Mouse (Mus musculus): ENCODE data around the gene Peg10.
"Not testable (repeated sequence)": the region's sequence is repeated elsewhere in the genome, so short reads cannot be mapped to it uniquely, and the experiment has no call there.

Peg10 gene

DNA sequence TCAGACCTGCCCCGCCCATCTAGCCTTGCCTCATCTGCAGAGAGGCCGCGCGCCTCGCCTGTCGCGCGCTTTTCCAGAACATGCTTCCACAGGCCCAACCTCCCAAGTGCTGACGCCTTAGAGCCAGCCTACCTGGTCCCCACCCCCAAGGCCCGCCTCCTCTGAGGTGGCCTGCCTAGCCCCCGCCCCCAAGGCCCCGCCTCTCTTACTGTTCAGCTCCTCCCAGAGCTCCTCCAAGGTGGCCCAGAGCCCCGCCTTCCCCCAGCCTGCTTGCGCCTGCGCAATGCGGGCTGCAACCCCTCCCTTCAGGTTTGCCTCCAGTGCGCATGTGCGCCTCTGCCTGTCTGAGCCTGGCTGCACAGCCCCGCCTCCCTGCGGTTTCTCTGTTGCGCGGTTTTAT lies 2.0 kb downstream of the Peg10 start:
- peak; percentile 97 for DNase-seq

DNA sequence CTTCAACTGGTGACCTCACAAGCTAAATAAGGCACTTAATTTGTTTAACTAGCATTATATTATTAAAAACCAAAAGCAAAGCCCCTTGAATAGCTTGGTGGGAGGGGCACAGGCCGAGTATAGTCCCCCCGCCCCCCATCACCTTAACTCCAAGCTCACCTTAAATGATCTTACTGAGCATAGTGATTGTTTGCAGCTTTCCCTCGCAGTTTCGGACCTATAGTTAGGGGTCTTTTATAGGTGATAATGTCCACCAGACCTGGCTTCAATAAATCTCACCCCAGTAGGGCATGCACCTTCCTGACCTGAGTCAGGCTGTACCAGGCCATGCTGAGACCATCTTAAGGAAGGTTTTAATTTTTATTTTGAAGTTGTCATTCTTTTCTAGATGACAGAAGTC lies 4.2 kb downstream of the Peg10 start:
- DNase-seq, result no peak

GRCm38 (mm10) chr6:4754286-4754685 lies 7.2 kb downstream of the Peg10 start:
- no peak for DNase-seq

GRCm38 (mm10) chr6:4754886-4755285 lies 7.8 kb downstream of the Peg10 start:
- DNase-seq, result no peak

DNA sequence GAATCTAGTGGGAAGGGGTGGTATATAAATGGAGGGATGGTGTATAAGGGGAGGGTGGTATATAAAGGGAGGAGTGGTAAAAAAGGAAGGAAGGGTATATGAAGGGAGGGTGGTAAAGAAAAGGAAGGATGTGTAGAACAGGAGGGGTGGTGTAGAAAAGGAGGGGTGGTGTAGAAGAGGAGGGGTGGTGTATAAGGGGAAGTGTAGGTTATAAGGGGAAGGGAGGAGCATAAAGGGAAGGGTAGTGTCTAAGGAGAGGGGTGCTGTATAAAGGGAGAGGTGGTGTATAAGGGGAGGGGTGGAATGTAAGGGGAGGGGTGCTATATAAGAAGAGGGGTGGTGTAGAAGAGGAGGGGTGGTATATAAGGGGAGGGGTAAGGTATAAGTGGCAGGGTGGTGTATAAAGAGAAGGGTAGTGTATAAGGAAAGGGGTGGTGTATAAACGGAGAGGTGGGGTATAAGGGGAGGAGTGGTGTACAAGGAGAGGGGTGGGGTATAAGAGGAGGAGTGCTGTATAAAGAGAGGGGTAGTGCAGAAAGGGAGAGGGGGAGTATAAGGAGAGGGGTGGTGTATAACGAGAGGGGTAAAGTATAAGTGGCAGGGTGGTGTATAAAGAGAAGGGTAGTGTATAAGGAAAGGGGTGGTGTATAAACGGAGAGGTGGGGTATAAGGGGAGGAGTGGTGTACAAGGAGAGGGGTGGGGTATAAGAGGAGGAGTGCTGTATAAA lies 14.5 kb downstream of the Peg10 start:
- DNase-seq, result not testable (repeated sequence)

GRCm38 (mm10) chr6:4762252-4762651 lies 15.1 kb downstream of the Peg10 start:
- no peak for DNase-seq

GRCm38 (mm10) chr6:4796281-4796680 lies 49.2 kb downstream of the Peg10 start:
- no peak for DNase-seq

DNA sequence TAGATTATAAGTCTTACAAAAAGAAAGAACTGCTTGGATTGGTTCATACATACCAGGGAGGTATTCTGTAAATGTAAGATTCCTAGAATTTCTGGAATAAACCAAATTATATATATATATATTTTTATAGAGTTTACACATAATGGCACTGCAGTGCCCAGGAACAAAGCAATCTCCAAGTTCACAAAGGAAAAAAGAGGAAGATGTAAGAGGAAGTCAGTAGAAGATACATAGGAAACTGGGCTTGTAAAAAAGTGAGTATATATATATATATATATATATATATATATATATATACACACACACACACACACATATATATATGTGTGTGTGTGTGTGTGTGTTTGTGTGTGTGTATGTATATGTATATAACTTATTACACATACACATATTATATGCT lies 50.2 kb downstream of the Peg10 start:
- not testable (repeated sequence) for DNase-seq

GRCm38 (mm10) chr6:4798382-4798781 lies 51.3 kb downstream of the Peg10 start:
- DNase-seq, result no peak

GRCm38 (mm10) chr6:4799359-4799758 lies 52.3 kb downstream of the Peg10 start:
- DNase-seq, result no peak

DNA sequence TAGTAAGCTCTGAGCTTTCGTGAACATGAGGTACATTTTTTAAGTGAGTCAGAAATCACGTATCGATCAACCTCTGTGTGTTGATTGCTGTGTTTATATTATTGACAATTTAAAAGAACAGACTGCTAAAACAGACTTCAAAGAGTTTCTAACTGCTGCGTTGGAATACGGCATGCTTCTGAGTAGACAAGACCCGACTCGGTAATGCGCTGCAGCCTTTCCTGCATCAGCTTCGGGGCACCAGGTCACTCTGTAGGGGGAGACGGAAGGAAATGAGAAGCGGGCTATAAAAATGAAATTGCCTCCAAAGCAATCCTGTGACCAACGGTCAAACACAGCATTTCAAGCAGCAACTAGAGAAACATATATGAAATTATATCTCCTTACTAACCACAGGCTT lies 59.9 kb downstream of the Peg10 start:
- DNase-seq, result no peak

Measured in cerebellum, adult 9-10 months (tissue).